Mouse (Mus musculus) CH12.LX (cell line): Measurements from ENCODE around the gene Btbd35f4.
"Not testable (repeated sequence)": the region's sequence is repeated elsewhere in the genome, so short reads cannot be mapped to it uniquely, and the experiment has no call there.

ENCODE experiments used
- CTCF ChIP-seq, 2 experiments: IDR thresholded peaks in 1 of 2; conservative IDR thresholded peaks in 1 of 2; 2 replicates each; pipeline ENCODE4 v1.5.1; 2011 to 2012; ENCODE audit warnings: low read depth in 2 of 2, low read length in 2 of 2, improper control_type of control experiment in 1 of 2, inconsistent platforms in 1 of 2, mild to moderate bottlenecking in 1 of 2, moderate library complexity in 1 of 2
- ELF1 ChIP-seq: IDR thresholded peaks from 2 replicates; pipeline ENCODE4 v1.6.1; 2014; ENCODE audit warnings: low read depth, mild to moderate bottlenecking, inconsistent platforms, low read length, improper control_type of control experiment
- EP300 ChIP-seq: IDR thresholded peaks from 2 replicates; pipeline ENCODE4 v1.6.1; 2011; ENCODE audit warnings: low read length, improper control_type of control experiment
- MAX ChIP-seq: IDR thresholded peaks from 2 replicates; pipeline ENCODE4 v1.6.1; 2011; ENCODE audit warnings: low read length, improper control_type of control experiment
- MXI1 ChIP-seq: IDR thresholded peaks from 2 replicates; pipeline ENCODE4 v1.6.1; 2011; ENCODE audit warnings: mild to moderate bottlenecking, low read depth, low read length, improper control_type of control experiment
- MYC ChIP-seq: IDR thresholded peaks from 2 replicates; pipeline ENCODE4 v1.6.1; 2011; ENCODE audit warnings: low read depth, mild to moderate bottlenecking, improper control_type of control experiment, low read length
- POLR2A ChIP-seq: IDR thresholded peaks from 2 replicates; pipeline ENCODE4 v1.6.1; 2011; ENCODE audit warnings: low read depth, mild to moderate bottlenecking, improper control_type of control experiment, low read length
- ZC3H11A ChIP-seq: IDR thresholded peaks from 2 replicates; pipeline ENCODE4 v1.6.1; 2012; ENCODE audit warnings: low read depth, mild to moderate bottlenecking, inconsistent platforms, low read length, improper control_type of control experiment
- ZMIZ1 ChIP-seq: IDR thresholded peaks from 2 replicates; pipeline ENCODE4 v1.6.1; 2012; ENCODE audit warnings: low read depth, mild to moderate bottlenecking, inconsistent platforms, low read length, improper control_type of control experiment

DNA sequence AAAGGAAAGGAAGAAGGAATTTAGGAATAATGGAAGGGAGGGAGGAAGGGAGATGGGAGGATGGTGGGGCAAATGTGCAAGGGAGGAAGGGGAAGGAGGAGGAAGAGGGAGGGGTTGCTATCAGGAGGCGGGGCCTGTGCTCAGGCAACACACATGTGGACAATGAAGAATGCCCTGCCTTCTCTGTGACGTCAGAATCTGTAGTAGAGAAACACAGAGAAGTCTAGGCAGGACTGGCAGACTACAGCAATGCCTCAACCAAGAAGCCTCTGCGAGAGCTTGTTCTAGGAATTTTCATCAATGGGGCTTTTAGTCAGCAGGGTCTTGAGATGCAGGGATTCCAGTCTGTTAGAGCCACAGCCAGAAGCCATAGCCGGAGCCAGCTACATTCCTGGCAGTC is at the start of gene Btbd35f4:
- not testable (repeated sequence) for TF ChIP-seq CTCF (conservative IDR thresholded peaks at IDR 0.05 in 1 of 2, IDR thresholded peaks at IDR 0.05 in 1 of 2; ENCODE audit: low read depth in 2 of 2, low read length in 2 of 2); ELF1; ZMIZ1; MXI1; ZC3H11A; POLR2A; MAX; EP300; MYC
